Mouse (Mus musculus): ENCODE results near the gene Atad1.
"Not testable (repeated sequence)": the region's sequence is repeated elsewhere in the genome, so short reads cannot be mapped to it uniquely, and the experiment has no call there.

Atad1 gene

GRCm38 (mm10) chr19:32667830-32668229 lies 71.8 kb downstream of the Atad1 start:
- DNase-seq (ENCODE audit: low spot score): not testable (repeated sequence)

GRCm38 (mm10) chr19:32665243-32665642 lies 74.3 kb downstream of the Atad1 start:
- DNase-seq (ENCODE audit: low spot score): no peak

GRCm38 (mm10) chr19:32662936-32663335 lies 76.7 kb downstream of the Atad1 start:
- DNase-seq (ENCODE audit: low spot score): no peak

GRCm38 (mm10) chr19:32659346-32659745 lies 80.2 kb downstream of the Atad1 start:
- DNase-seq (ENCODE audit: low spot score): no peak

- DNase-seq (ENCODE audit: low spot score): no peak
Measured at GRCm38 (mm10) chr19:32653630-32654362, 85.8 kb downstream of the Atad1 start.

GRCm38 (mm10) chr19:32653122-32653521 lies 86.5 kb downstream of the Atad1 start:
- DNase-seq (ENCODE audit: low spot score): no peak

- DNase-seq (ENCODE audit: low spot score): no peak
Measured at GRCm38 (mm10) chr19:32651046-32651445, 88.5 kb downstream of the Atad1 start.

GRCm38 (mm10) chr19:32648019-32648571 lies 91.5 kb downstream of the Atad1 start:
- DNase-seq (ENCODE audit: low spot score): no peak

- no peak for DNase-seq (ENCODE audit: low spot score)
Measured at GRCm38 (mm10) chr19:32646382-32646781, 93.2 kb downstream of the Atad1 start.

- DNase-seq (ENCODE audit: low spot score): no peak
Measured at GRCm38 (mm10) chr19:32645939-32646338, 93.6 kb downstream of the Atad1 start.

GRCm38 (mm10) chr19:32643642-32644041 lies 95.9 kb downstream of the Atad1 start:
- DNase-seq (ENCODE audit: low spot score): no peak

- no peak for DNase-seq (ENCODE audit: low spot score)
Measured at GRCm38 (mm10) chr19:32641995-32642394, 97.6 kb downstream of the Atad1 start.

GRCm38 (mm10) chr19:32641535-32641934 lies 98.1 kb downstream of the Atad1 start:
- DNase-seq (ENCODE audit: low spot score): no peak

GRCm38 (mm10) chr19:32638276-32638903 lies 101.2 kb downstream of the Atad1 start:
- no peak for DNase-seq (ENCODE audit: low spot score)

GRCm38 (mm10) chr19:32637357-32638275 lies 102.0 kb downstream of the Atad1 start:
- no peak for DNase-seq (ENCODE audit: low spot score)

- no peak for DNase-seq (ENCODE audit: low spot score)
Measured at GRCm38 (mm10) chr19:32634916-32635315, 104.7 kb downstream of the Atad1 start.

- DNase-seq (ENCODE audit: low spot score): no peak
Measured at GRCm38 (mm10) chr19:32628572-32629132, 110.9 kb downstream of the Atad1 start.

GRCm38 (mm10) chr19:32627631-32628030 lies 112.0 kb downstream of the Atad1 start:
- DNase-seq (ENCODE audit: low spot score): no peak

- DNase-seq (ENCODE audit: low spot score): no peak
Measured at GRCm38 (mm10) chr19:32626768-32627331, 112.7 kb downstream of the Atad1 start.

GRCm38 (mm10) chr19:32622142-32622541 lies 117.4 kb downstream of the Atad1 start:
- DNase-seq (ENCODE audit: low spot score): no peak

All from spleen, adult 12 weeks (tissue).